Mouse (Mus musculus): ENCODE data around the gene Sgsm1.

Gene Sgsm1

DNA sequence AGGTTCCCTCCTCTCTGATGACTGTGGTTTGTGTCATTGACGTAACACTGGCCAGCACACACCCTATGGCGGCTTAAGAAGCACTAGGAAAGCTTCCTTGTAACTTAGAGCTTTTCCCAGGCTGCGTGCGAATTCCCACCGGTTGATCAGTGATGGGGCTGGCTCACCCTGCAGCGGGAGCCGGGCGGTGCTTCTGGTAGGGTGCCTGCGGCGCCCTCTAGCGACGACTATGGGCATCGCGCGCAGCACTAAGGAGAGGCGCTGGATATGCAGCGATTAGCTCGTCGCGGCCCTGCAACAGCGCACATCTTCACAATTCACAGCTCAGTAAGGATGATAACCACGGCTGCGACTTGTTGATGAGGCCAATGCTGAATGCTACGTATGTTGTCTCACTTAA lies 3.4 kb upstream of the Sgsm1 start:
- DNase-seq: peak; percentile 95 to 97

GRCm38 (mm10) chr5:113309491-113310376 lies 852 bp downstream of the Sgsm1 start:
- no peak for DNase-seq

GRCm38 (mm10) chr5:113306750-113307477 lies 3.7 kb downstream of the Sgsm1 start:
- peak; percentile 75 to 77 for DNase-seq

GRCm38 (mm10) chr5:113304527-113304926 lies 6.1 kb downstream of the Sgsm1 start:
- DNase-seq: no peak

GRCm38 (mm10) chr5:113301841-113302240 lies 8.7 kb downstream of the Sgsm1 start:
- DNase-seq: no peak

- no peak for DNase-seq
Observed at GRCm38 (mm10) chr5:113300148-113300889, 10.3 kb downstream of the Sgsm1 start.

DNA sequence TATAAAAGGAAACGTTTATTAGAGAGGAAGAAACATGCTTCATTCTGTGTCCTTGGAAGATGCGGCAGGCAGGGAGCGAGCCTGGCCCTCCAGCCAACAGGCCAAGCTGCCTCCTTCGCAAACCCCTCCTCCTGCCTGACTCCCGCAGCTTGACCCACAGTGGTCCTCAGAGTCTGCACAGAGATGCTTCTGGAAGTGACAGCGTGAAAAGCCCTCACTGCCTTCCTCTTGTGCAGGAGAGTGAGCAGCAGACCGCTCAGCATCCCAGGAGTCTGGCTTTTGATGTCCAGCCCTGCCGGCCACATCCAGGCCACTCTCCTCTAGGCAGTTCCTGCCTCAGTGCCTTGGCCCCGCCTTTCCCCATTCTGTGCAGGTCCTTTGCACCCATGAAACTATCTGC lies 11.2 kb downstream of the Sgsm1 start:
- peak; percentile 55 to 60 for DNase-seq

DNA sequence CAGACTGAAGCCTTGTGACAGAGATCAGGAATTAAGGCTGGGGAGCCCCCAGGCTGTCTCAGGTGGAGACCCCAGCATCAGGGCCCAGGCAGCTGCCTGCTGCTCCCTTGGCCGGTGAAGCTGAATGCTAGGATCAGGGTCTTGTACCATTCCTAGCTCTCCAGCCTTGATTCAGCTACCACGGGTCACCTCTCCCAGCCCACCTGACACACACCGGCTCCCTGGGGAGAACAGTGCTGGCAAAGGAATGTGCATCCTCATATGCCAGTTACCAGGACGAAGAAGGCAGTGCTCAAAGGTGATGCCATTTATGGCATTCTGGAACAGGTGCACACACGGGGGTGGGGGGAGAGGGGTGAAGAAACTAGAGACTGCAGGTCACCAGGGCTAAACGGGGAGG lies 11.8 kb downstream of the Sgsm1 start:
- peak in 1 of 2 experiments; percentile 69 for DNase-seq

GRCm38 (mm10) chr5:113298040-113298439 lies 12.5 kb downstream of the Sgsm1 start:
- no peak for DNase-seq

- DNase-seq: peak in 1 of 2 experiments; percentile 66
Observed at GRCm38 (mm10) chr5:113295791-113296190, 14.8 kb downstream of the Sgsm1 start.

GRCm38 (mm10) chr5:113294575-113294974 lies 16.0 kb downstream of the Sgsm1 start:
- DNase-seq: no peak

- peak; percentile 69 to 77 for DNase-seq
Observed at GRCm38 (mm10) chr5:113293446-113293845, 17.1 kb downstream of the Sgsm1 start.

DNA sequence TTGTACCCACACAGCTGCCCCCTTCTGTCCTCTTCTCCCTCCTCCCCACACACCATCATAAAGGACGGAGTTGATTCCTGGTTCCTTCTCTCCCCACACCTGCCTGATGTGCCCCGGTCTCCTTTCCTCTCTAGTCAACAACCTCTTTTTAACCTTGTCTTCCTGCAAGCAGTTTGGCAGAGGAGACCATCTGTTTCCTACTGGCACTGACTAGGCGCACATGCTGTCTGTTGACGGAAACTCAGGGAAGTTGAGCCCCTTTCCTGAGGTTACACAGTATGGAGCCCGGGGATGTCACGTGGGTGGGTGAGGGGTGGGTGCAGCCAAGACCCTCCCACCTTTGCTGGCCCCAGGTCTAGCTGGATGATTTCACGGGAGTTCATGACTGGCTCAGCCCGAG lies 17.8 kb downstream of the Sgsm1 start:
- DNase-seq: peak in 1 of 2 experiments; percentile 58

DNA sequence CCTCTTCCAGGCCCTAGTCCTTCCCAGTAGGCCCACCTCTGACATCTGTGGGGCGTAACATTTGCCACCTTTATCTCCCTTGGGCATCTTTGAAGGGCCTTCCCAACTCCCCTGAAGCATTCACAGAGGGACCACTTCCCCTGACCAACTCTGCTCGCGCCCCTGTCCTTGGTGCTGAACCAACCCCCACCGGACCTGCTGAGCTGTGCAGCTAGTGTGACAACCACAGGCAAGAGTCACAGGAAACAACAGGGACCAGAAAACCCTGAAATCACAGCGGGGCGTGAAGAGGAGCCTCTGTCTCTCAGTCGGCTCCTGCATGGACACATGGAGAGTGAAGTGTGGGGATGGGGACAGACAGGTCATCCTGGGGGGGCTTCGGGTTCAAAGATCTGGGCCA lies 18.4 kb downstream of the Sgsm1 start:
- no peak for DNase-seq

DNA sequence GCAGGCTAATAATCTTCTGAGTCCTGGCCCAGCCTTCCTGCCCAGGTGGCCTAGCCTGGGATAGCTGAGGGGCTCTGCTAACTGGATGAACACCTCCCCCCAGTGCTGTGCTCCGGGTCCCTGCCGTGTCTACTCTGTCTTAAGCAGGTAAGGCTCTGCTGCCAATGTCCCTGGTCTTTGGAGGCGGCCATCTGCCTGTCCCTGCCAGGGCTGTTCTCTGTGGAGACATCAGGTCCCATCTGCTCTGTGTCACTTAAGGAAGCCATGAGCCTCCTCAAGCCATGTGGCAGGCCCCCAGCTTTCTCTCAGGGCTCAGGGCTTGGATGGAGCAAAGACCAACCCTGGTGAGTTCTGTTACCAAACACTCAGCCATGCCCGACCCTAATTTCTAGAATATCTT lies 19.5 kb downstream of the Sgsm1 start:
- DNase-seq: peak; percentile 83 to 85

GRCm38 (mm10) chr5:113290149-113290548 lies 20.4 kb downstream of the Sgsm1 start:
- DNase-seq: no peak

- no peak for DNase-seq
Observed at GRCm38 (mm10) chr5:113288490-113288889, 22.1 kb downstream of the Sgsm1 start.

DNA sequence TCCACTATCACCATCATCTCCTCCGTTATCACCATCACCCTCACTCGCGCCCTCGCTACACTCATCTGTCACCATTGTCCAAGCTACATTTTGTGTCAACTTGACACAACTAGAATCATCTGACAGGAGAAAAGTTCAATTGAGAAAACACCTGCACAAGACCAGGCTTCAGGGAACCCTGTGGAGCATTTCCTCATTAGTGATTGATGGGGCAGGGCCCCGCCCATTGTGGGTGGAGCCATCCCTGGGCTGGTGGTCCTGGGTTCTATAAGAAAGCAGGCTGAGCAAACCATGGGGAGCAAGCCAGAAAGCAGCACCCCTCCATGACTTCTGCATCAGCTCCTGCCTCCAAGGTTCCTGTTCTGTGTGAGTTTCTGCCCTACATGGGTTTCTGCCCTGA lies 22.8 kb downstream of the Sgsm1 start:
- DNase-seq: no peak

GRCm38 (mm10) chr5:113286591-113287520 lies 23.7 kb downstream of the Sgsm1 start:
- peak; percentile 93 to 97 for DNase-seq

GRCm38 (mm10) chr5:113286048-113286447 lies 24.5 kb downstream of the Sgsm1 start:
- DNase-seq: no peak

- DNase-seq: peak in 1 of 2 experiments; percentile 36
Observed at GRCm38 (mm10) chr5:113285541-113285940, 25.0 kb downstream of the Sgsm1 start.

GRCm38 (mm10) chr5:113283726-113284125 lies 26.9 kb downstream of the Sgsm1 start:
- no peak for DNase-seq
